Mouse (Mus musculus): ENCODE data around the gene Itgb3bp.

Gene Itgb3bp

DNA sequence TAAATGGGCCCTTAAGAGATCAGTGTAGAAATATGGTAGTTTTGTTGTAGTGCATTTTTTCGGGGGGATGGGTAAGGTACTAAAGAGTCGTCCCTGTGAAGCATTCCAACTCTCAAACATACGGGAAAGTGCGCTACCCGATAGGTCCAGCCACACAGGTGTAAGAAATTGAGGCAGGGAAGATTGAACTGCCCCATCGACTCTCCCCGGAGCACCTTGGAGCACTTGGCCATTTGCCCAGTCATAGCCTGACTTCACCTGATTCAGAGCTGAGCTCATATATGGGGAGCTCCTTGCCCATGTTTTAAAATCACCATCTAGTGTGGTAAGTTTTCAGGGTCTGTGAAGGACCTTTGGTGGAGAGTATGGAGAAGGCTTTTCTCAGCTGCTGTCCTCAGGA is 5.2 kb upstream of the Itgb3bp start:
- DNase-seq (ENCODE audit: low spot score in 2 of 2), result no peak

DNA sequence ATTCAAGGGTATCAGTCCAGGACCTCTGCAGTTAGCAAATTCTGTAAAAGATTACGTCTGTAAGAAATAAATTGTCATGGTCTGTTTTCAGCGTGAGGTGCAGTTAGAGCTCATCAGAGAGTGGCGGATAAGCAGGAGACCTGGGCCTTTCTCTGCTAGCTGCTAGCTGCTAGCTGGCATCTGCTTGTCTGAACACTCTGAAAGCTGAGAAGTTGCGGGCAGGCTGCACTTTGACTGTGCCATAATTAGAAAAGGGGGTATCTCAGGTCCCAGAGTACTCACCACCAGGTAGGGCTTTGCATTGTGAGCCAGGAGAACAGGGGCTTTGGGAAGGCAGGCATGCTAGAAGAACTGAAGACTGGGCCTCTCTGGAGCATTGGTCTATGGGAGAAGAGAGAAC is 2.2 kb upstream of the Itgb3bp start:
- DNase-seq (ENCODE audit: low spot score in 2 of 2), result no peak

DNA sequence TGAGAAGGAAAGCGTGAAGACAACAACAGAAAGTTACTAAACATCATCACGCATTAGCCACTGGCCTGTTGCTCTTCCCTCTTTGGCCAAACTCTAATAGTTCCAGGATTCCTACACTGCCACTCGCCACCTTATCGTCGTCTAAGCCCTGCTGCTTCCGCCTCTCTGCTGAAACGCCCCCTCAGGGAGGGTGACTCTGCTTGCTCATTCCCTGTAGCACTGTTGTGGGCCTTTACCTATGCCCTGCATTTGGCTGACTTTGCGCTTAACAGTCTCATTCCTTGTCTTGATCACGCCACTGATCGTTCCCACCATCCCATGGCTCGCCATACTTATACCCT is 1.6 kb upstream of the Itgb3bp start:
- no peak for DNase-seq (ENCODE audit: low spot score in 2 of 2)

DNA sequence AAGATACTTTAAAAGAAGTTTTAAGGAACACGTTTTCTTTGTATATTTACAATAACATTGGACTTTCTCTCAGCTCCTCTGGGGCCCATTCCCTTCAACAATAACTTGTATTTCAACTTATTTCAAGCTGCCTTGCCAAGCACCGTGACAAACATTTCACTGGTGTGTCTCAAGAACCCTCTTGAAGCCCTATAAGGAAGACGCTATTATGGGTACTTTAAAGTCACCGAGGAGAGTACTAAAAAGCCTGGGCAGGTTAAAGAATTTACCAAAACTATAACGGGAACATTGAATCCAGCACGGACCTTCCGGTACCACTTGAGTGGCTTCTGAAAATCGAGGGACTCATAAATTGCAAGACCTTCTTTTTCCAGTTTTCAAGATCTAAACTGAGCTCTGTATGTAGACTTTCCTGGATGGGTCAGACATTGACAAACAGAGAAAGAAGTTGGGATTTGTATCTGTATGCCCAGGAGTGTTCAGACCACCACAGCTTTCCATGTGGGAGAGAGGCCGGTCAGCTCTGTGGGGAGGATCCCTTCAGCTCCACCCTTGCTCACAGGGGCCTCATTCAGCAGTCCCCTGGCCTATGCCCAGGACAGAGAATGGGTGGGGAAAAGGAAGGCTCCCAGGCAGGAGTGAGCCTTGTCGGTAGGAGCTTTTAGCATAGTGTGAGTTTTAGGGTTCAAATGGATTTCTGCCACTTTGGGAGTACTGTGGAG is 1.1 kb upstream of the Itgb3bp start:
- no peak for DNase-seq (ENCODE audit: low spot score in 2 of 2)

DNA sequence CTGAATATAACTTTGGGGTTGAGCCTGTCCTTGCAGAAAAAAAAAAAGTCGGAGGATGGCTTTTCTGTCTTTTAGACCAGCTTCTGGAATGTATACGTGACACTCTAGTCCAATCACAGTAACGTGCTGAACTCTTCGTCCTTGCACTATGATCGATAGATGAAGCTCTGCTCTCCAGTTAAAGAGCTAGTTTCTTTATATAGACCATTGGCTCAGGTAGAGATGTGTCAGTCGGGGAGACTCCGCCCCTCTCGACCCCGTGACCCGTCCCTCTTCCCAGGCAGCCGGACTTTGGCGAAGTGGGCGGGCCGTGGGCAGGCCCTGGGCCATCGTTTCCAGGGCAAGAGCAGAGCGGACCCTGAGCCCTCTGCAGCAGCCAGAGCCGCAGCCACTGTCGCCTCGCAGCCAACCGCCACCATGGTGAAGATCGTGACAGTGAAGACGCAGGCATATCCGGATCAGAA is 432 bp downstream of the Itgb3bp start, which contains the start of gene Pgm1:
Pgm1 (plus strand) TSS at position 266 of the 464 bp plus-strand sequence.
- peak; percentile 77 to 79 for DNase-seq (ENCODE audit: low spot score in 2 of 2)

DNA sequence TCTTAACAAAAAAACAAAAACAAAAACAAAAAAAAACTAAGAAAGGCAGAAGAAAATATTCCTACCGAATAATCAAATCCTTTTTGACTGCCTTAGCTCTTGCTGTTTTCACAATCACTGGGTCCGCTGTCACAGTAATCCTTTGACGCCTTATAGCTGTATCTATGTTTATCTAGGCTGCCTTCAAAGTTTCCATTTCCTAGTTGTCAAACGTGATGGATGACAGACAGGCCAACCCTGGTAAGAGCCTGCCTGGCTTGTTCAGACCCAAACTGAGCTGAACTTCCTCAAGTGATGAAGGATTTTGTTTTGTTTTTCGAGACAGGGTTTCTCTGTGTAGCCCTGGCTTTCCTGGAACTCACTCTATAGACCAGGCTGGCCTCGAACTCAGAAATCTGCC is 1.1 kb downstream of the Itgb3bp start:
- DNase-seq (ENCODE audit: low spot score in 2 of 2), result no peak

DNA sequence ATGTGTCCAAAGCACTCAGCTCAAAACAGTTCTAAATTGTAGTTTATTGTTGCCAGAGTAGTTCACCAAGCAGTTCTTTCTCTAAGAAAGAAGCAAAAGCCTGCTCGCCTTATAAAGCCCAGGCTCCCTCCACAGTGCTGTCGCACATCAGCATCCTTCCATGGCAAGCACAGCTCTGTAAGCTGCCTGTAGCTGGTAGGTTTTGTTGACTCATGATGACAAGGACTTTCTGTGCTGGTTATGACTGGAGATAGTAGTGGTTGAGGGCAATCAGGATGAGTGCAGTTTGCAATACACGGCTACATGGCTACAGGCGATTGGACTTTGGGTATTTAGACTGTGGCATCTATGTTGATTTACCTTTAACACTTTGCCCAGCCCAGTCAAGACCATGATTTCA is 3.2 kb downstream of the Itgb3bp start:
- DNase-seq (ENCODE audit: low spot score in 2 of 2), result no peak

DNA sequence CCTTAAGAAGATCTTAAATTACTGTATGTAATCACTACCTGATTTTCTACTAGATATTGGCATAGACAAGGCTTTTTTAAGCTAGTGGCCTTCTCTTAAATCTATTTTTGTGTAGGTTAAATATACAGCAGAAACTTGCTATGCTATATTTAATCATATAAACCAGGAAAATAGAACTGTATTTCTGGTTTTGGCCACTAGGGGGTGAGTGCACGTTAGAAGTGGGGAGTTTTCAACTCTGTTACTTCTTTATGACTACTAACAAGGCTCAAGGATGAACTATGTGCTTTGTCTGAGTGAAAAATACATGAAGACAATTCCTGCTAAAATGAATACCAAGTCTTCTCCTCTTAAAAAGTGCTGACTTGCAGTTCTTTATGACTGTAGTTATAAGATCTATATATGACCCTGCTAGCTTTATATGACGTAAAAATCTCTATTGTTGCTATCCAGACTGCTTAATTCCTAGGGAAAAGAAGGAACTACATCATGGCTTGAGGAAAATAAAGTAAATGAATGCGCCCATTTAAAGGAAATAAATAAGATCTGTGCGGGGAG is 15.6 kb downstream of the Itgb3bp start:
- DNase-seq (ENCODE audit: low spot score in 2 of 2), result peak in 1 of 2 experiments; percentile 6

DNA sequence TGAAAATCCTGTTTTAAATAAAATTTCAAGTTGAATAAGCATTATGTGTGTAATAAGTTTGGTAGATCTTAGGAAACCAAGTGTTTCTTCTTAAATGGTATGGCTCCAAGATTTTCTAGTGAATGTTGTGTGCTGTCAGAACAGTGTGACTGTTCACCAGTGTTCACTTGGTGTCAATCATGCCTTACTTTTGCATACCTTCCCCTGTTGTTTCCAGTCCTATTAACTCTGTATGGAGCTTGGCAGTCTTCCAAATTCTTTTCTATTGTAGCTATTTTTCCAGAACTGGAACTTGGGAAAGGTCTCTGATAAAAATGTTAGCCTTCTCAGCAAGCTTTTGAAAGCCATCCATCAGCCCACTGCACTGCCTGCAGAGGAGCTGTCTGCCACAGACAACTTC is 47.2 kb downstream of the Itgb3bp start:
- DNase-seq (ENCODE audit: low spot score in 2 of 2), result no peak

DNA sequence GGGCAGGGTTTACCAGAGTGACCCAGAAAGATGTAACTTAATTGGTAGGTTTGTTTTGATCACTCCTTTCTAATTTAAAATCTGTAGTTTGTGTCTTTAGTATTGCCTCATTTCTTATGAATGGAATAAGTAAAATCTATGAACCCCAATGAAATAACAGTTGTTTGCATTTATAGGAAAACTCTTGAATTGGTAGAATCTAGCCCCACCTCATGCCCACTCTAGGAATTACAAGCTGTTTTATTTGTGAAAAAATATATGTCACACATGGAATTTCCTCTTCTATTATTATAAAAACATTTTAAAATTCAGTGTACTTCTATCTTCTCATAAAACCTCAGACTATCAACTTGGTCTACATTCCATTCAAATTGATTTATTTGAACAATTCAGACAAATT is 47.7 kb downstream of the Itgb3bp start:
- DNase-seq (ENCODE audit: low spot score in 2 of 2), result no peak

DNA sequence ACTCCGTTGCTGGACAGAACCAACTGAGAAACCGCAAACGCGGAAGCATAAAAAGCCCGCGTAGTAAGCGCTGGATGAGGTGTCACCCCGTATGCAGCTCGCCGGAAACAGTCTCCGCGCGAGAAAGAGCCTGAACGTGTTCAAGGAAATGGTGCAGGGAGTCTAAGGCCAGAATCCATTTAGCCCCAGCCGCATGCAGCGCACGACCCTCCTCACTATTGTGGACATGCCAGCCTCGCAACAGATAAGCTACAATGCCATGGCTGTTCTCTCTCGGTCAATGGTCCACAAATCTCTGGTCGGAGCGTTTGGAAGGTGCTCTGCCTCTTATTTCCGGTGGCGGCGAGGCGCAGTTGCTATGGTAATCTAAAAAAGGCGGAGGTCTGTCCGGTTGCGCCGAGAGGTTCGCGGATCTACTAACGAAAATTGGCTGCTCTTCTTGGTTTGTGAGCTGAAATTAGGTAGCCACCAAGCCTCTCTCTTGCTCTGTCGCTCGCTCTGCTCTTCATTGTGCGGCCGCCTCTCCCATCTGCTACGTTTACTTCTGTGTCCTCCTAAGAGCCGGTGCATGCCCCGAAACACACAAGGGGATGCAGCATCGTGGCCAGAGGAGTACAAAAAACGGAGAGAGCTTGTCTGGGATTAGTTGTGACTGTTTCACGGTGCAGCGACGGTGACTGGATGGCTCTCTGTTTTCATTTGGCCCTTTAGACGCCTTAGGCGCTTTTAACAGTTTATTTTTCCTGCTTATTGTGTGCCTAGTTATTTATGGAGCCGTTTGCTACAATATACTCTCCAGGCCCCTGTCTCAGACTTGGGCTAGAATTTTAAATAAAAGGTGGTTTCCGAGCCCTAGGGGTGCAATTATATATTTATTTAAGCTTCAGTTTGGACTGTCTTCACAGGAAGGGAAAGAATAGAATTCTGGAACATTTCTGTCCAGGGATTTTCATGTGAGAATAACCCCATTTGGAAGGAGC is 100.2 kb downstream of the Itgb3bp start, which contains the start of gene Efcab7:
Efcab7 (plus strand) TSS at position 105 of the 980 bp plus-strand sequence.
- peak; percentile 73 to 80 for DNase-seq (ENCODE audit: low spot score in 2 of 2)

DNA sequence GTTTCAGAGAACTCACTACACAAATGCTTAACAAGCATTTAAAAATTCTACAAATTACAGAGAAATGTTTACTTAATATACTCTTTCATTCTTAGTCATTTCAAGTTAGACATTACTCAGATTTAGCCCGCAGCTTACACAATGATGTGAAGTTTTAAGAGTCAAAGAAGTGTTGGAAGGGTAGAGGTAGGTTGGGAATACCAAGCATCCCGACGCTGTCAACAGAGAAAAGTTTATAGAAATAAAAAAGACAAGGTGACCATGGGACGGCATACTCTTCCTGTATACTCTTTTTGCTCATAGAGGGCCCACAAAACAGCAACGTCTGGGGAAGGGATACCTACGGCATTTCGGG is 100.9 kb downstream of the Itgb3bp start:
- no peak for DNase-seq (ENCODE audit: low spot score in 2 of 2)

DNA sequence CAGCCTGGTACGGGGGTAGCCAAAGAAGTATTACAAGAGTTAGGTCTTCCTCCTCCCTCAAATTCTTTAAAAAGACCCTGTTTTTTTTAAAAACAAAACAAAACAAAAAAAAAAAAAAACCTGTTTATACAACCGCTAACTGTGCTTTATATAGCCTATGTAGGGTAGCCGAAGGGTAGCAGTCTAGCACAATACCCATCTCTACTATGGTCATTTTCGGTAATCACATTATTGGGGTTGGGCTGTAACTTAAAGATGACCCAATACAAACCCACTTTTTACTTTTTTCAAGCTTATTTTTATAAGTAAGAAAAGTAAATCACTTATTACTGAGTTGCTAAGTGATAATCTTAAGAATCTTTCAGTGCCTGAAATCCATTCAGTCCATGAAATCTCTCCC is 101.3 kb downstream of the Itgb3bp start:
- no peak for DNase-seq (ENCODE audit: low spot score in 2 of 2)

DNA sequence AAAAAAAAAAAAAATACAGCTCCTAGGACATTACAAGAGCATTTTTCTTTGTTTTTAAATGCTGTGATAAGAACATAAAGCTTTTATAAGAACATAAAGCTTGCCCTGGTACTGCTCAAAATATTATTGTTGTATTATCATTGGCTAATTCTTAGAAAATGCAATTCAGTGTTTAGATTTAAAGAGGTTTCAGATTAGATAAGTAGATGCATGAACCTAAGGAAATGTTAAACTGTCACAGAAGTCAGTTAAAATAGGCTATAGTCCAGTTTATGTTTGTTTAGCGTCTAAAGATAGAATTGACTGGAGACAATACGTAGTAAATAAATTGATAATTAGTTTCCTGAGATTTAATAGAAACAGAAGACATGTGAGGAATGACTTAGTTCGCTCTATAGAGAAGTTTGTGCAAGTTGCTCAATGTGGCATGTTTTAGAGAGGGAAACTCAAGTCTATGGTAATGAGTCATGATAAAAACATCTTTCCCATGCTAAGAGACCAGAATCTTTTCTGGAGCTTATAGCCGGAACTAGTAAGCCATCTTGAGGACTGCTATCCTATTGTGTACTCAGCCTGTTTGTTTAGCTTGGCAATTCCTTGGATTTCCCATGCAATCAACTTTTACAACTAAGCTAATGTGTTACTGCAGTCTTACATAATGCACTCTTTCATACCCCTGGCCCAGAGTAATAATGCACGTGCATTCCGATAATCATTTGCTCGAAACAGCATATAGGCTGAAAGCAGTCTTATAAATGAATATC is 112.7 kb downstream of the Itgb3bp start:
- DNase-seq (ENCODE audit: low spot score in 2 of 2), result no peak

DNA sequence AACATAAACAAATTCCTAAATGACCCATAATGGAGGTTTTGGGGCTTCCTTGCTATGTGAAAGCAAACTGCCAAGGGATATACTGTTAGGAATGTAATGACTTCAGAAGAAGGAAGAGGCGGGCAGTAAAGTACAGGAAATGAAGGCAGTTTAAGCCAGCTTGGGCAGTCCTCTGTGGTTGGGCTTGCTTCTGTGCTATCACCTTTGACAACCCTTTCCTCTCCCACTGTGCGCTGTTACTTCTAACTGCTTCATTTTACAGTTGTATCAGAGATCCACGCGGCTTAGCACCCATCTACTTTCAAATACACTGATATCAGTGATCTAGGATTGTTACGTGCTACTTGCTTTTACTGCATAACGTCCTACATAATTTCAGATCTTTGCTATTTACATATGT is 137.2 kb downstream of the Itgb3bp start:
- DNase-seq (ENCODE audit: low spot score in 2 of 2), result no peak

DNA sequence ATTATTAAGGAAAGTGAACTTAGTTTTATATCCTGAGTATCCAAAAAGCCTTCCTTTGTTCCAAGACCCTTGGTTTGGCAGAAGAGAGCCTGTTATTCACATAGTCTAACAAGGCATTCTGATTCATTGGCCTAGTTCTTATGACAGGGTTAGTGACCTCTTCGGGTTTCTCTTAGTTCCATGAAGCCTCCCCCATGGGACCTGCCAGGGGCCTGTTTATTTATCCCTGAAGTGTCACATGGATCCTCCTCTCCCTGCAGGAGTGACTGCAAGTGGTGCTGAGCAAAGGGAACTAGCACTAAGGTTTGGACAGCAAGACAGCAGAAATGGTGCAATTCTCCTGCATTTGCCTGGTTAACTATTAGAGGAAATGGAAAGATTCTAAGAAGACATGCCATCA is 156.6 kb downstream of the Itgb3bp start:
- DNase-seq (ENCODE audit: low spot score in 2 of 2), result no peak

DNA sequence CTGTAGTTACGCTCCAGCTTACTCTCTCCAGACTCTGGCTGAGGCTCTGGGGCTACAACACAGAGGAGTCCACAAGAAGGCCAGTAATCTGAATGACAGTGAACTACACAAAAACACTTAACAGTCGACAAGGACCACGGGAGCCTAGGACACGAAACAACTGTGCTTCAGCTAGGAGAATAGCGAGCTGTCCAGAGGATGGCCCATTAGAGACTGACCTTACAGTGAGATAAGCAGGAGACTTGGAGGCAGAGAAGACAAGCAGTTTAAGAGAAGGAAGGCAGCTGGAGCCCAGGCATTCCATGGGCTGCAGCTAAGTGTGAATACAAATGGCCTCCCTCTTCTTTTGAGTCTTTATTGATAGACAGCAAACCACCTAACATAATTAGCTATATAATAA is 159.1 kb downstream of the Itgb3bp start:
- DNase-seq (ENCODE audit: low spot score in 2 of 2), result no peak

DNA sequence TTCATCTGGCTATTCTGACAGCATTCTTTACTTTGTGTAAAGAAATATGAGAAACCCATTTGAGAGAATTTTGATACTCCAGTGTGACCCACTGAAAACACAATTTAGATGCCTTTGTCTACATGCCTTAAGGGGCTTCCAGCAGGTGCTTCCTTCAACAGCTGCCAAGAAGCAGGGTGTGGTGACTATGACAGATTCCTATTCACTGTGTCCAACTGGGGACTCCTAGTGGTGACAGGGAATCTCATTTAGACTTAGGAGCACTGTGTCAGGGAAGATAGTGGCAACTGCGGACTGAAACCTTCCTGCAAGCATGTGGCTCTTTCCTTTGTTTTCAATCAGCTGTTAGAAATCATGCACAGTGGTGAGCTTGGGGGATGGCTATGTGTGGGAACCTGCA is 162.9 kb downstream of the Itgb3bp start:
- DNase-seq (ENCODE audit: low spot score in 2 of 2), result no peak

DNA sequence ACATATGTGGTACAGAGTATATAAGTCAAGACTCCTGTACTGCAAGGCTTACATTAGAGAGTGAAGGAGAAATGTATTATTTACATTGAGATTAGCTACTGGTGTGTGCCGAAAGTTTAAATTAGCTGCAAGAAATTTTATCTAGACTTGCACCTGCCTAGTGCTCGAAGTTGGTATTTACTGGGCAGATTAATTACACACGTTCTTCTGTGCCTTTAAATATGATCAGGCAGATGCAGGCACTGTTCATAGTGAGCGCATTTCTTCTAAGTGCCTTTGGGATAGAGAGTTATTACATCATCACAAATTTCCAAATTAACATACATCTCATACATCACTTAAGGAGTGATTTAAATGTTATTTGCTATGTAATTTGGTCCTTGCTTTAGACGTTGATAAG is 163.3 kb downstream of the Itgb3bp start:
- DNase-seq (ENCODE audit: low spot score in 2 of 2), result no peak

DNA sequence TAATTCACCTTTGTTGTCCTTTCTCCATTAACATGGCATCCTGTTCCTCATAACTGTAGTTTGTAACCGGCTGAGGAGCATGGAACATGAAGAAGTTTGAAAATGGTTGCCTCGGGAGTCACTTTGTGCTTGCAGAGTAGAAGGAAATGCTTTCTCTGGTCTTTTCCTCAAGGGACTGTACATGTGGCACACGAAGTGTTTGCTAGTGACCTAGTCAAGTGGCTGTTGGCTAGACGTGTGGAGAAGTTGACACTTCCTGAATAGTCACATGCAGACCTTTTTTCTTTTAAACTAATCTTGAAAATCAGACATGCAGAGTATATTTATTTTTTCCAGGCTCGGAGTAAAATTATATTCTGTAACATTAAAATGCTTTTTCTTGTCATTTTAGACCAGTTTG is 177.2 kb downstream of the Itgb3bp start:
- no peak for DNase-seq (ENCODE audit: low spot score in 2 of 2)

DNA sequence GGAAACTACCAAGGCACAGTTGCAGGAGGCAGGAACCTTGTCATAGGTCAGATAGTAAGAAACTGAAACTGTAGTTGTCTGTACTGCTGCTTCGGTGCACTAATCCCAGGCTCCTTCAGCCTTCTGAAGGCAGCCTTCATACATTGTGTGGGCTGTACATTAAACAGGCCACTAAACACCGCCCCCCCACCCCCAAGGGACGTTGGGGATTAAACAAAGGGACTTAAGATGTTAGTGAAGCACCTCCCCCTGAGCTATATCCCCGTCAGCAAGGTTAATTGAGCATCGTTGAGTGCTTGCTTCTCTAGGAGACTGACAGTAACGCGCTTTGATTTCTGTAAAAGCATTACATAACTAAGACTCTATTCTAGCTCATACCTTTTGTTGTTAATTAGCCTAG is 189.8 kb downstream of the Itgb3bp start:
- DNase-seq (ENCODE audit: low spot score in 2 of 2), result no peak

DNA sequence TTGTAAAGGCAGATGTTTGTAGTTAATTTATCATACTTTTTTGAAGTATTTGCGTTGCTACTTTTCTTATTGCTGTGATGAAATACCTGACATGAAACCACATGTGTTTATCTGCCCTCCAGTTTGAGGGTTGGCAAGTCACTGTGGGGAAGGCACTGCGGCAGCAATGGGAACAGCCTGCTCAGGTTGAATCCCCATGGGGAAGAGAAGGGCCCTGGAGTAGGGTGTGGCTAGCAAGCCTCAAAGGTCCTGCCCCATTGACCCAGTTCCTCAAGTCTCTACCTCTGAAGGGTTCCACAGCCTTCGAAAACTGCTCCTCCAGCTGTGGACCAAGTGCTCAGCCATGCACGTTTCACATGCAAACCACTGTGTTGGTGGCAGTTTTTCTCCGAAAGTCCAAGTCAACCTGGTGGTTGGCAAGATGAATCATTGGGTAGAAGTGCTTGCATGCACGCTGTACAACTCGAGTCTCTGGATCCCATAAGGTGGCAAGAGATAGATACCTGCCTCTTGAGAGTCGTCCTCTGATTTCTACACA is 203.6 kb downstream of the Itgb3bp start:
- no peak for DNase-seq (ENCODE audit: low spot score in 2 of 2)

All from spleen, postnatal 36 days (tissue).